Mouse (Mus musculus): ENCODE data around the gene Dst.
"Not testable (repeated sequence)": the region's sequence is repeated elsewhere in the genome, so short reads cannot be mapped to it uniquely, and the experiment has no call there.

Gene Dst

DNA sequence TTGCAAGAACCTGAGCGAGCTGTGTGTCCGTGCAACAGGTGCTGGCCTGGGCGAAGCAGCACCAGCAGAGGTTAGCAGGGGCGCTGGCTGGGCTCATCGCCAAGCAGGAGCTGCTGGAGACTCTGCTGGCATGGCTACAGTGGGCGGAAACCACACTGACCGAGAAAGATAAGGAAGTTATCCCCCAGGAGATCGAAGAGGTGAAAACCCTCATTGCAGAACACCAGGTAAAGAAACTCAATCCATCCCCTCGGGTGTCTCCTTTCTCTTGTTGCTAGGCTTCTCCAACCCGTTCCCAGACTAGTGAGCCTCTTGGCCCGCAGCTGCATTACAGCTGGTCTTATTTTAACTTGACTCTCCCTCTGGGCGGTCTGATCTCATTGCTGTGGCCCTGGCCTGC is 382.3 kb downstream of the Dst start:
- DNase-seq (ENCODE audit: low spot score): no peak

DNA sequence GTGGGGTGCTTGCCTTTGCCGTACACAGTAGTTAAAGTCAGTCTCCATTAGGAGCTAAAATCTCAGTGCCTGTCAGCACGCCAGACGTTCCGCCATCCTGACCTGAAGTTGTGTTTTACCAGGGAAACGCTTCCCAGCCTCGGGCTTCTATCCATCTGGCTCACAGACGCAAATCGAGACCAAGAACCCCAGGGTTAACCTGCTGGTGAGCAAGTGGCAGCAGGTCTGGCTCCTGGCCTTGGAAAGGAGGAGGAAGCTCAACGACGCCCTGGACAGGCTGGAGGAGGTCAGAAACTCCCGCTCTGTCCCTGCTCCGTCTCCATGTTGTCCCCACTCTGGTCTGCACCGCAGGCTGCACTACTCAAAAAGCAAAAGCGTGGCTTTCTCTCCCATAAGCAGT is 385.2 kb downstream of the Dst start:
- DNase-seq (ENCODE audit: low spot score): no peak

DNA sequence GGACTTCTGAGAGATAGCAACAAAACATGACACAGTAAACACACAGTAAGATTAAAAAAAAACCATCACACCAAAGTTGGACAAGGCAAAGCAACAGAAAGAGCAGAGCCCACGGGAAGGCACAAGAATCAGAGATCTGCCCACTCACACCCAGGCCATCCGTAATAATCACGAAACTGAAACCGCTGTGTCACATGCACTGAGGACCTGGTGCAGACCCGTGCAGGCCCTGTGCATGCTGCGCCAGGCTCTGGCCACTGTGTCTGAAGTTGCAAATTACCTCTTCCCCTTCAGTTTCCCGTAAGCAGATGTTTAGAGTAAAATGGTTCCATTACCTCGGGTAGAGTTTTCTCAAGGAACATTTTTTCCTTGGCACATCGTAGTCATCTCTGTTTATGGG is 389.6 kb downstream of the Dst start:
- no peak for DNase-seq (ENCODE audit: low spot score)

DNA sequence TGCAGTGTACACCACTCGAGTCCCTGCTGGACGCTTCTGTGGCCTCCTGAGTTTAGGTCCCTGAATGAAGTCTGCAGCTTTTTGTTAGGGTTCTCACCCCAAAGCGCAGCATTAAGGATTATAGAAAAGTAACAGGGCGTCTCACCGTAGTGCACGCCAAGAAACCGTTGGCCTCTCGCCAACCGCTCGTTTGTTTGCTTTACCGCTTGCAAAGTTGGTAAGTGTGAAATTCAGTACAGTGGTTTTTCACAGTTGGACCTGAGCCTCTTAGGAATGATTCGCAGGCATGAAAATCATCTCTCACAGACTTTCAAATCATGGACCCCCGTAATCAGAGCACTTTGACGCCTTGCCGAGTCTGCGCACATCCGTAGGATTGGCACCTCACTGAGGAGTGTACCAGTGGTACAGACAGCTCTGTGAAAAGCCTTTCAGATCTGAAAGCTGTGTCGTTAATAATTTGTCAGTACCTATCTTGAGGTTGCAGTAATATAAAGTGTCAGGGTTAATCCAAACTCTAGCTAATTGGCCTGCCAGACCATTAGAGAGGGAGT is 390.7 kb downstream of the Dst start:
- DNase-seq (ENCODE audit: low spot score): peak; percentile 22

DNA sequence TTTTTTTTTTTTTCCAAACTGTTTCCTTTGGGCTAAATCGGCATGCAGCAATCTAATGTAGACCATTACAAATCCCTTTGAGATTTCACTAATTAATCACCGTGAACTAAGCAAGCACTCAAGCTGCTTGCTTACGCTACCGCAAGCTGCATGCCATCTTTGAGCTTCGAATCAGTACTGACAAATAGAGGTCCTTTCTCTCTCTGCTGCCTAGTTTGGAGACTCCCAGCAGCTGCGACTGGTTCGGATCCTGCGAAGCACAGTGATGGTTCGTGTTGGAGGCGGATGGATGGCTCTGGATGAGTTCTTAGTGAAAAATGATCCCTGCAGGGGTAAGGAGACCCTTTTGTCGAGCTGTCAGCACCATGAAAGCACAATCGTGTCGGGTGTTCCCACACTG is 391.5 kb downstream of the Dst start:
- DNase-seq (ENCODE audit: low spot score): no peak

DNA sequence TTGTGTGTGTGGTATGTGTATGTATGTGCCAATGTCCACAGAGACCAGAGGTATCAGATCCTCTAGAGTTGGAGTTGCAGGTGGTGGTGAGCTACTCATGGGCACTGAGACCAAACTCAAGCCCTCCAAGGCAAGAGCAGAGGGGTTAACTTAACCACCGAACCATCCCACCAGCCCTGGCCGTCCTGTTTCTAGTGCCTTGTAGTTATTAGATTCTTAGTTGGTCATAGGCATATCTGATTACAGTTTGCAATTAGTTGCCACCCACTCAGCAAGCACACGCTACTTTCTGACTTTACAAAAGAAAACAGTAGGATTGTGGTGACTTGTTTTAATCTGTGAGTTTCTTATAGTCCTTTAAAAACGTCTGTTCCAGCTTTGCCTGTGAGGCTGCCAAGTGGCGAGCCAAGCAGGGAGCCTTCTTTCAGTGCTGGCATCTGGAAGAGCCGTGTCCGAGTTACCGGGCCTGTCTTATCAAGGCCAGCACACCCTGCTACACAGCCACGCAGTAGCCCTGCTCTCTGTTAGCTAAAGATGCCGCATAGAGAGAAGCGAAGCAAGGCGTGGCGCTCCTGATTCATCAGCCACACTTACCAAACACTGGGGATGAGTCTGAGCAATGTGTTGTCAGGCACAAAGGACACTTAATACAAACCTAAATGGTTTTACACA is 392.4 kb downstream of the Dst start:
- DNase-seq (ENCODE audit: low spot score): no peak

DNA sequence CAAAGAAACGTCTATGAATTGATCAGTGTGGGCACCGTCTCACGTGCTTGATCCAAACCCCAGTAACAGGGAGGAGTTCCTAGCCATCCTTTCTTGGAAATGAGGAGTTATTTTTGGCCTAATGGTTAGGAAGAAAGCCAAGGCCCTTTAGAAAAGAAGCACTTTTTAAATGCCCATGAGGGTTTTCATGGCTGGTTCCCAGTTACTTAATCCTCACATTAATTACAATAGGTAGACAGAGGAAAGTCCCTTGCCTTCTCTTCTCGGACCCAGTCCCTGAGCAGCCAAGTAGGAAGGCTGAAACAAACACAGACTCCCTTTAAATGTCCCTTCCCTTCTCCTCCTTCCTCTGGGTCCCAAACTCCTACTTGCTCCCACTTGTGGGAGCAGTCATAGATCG is 396.2 kb downstream of the Dst start:
- no peak for DNase-seq (ENCODE audit: low spot score)

DNA sequence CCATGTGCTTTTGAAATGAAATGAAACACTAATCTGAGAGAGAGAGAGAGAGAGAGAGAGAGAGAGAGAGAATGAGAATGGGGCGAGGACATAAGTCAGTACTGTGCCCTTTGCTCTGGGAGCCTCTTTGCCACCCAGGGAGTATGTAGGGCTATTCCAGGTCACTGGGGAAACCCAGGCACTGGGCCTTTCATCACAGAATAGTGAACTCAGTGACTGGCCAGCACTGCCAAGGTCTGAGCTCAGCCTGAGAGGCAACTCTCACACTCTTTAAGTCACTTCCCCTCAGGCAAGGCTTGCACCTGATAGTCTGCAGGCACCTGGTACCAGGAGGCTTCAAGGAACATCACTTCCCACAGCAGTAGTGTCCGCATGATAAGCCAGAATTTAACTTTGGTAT is 398.7 kb downstream of the Dst start:
- DNase-seq (ENCODE audit: low spot score): no peak

DNA sequence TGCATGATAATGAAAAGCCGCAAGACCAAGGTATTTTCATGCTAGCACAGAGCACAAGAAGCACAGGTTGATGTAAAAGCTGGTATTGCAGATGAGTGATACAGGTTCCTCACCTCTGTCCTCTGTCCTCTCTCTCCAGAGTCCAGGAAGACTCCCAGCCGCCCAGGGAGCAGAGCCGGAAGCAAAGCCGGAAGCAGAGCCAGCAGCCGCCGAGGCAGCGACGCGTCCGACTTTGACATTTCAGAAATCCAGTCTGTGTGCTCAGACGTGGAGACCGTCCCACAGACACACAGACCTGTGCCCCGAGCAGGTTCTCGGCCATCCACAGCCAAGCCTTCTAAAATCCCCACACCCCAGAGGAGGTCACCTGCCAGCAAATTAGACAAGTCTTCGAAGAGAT is 399.2 kb downstream of the Dst start:
- no peak for DNase-seq (ENCODE audit: low spot score)

DNA sequence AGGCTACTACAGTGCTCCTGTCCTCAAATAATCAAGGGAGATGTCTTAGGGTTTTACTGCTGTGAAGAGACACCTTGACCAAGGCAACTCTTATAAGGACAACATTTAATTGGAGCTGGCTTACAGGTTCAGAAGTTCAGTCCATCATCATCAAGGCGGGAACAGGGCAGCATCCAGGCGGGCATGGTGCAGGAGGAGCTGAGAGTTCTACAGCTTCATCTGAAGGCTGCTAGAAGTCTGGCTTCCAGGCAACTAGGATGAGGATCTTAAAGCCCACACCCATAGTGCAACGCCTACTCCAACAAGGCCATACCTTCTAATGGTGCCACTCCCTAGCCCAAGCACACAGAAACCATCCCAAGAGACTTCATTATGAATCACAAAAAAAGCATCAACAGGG is 400.8 kb downstream of the Dst start:
- not testable (repeated sequence) for DNase-seq (ENCODE audit: low spot score)

DNA sequence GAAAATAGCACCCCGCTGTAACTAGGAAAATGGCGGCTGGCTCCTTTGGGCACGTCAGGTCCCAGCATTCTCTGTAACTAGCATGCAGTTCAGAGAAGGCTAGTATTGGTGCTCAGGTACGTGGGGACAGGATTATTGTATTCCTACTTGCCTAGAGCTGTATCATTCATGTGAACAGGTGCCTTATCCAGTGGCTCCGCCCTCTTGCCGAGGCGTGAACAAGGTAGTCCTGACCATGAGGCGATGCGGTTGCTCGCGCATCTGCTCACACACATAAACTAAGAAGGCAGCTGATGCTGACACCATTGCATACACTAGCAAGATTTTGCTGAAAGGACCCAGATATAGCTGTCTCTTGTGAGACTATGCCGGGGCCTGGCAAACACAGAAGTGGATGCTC is 401.4 kb downstream of the Dst start:
- no peak for DNase-seq (ENCODE audit: low spot score)

DNA sequence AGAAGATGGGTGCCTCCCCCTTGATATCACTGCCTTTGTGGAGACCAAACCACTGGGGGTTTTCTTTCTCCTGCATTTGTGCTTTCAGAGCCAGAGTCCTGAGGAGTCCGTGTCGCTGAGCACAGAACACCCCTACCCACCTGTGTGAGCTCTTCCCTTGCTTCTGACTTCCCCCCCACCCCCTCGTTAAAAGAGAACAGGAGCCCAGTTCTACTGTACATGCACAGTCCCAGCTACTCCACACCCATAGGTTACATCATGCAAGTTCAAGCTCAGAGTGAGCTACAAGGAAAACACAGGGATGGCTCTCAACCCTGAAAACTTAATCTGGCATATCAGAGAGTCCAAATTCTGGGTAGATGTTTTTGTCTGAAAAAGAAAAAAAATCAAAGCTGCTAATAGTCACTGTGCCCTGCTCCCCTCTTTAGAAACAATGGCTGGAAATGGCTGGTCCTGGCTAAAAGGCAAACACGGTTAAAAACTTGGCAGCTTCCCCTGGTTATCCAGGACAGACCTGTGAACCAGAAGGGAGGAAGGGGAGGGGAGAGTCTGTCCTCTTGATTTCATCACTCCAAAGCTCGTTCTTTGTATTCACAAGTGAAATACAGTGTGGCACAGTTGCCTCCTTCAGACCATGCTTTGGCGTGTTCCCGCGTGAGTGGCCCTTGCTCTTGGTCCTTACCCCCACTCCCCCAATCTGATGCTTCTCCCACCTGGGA is 402.7 kb downstream of the Dst start:
- DNase-seq (ENCODE audit: low spot score): no peak

DNA sequence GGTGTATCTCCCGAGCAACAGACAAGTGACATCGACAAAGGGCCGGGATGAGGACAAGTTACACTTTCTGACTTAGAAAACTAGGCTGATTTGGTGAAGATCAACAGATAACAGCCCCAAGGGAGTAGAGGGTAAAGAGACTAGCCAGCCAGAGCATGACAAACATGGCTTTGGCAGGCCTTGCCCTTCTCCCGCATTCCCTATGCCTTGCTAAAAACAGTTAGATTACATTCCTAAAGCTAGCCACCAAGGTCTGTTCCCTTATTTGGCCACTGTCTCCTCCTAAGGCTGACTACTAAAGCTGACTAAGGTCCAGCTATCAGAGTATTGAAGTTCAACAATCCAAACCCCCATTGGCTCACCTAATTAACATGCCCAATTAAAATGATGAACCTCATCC is 404.8 kb downstream of the Dst start:
- DNase-seq (ENCODE audit: low spot score): no peak

DNA sequence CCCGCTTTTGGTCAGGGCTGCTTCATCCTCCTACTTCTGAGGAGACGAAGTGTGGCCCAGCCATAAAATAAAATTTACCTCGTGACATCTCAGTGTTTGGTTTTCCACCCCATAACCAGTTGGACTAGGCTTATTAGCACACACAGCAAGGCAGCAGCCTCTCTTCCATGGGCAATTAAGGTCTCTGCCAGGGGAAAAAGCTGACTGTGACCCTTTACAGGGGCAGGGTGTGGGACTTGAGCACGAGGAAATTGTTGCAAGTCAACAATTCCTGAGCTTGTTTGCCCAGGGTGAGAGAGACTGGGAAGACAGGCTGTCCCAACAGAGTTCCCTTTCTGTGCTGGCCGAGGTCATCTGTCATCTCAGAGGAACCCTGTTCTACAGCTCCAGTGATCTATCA is 407.4 kb downstream of the Dst start:
- DNase-seq (ENCODE audit: low spot score): no peak

DNA sequence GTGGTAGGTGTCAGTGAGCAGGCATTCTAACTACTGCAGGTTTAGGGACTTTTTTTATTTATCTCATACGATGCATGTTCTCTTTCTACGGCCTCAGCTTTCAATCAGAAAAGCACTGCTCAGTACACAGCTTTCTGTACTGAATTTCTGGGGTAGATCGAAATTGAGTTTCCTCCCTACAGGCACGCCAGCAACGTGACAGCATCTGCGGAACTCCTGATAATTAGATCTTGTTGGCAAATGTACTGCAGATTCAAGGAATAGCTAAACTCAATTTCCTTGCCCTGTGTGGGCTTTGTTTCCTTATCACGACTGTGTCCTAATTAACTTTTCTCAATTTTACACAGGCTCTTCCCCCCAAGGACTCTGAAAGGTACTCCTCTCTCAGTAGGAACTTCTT is 416.2 kb downstream of the Dst start:
- no peak for DNase-seq (ENCODE audit: low spot score)

DNA sequence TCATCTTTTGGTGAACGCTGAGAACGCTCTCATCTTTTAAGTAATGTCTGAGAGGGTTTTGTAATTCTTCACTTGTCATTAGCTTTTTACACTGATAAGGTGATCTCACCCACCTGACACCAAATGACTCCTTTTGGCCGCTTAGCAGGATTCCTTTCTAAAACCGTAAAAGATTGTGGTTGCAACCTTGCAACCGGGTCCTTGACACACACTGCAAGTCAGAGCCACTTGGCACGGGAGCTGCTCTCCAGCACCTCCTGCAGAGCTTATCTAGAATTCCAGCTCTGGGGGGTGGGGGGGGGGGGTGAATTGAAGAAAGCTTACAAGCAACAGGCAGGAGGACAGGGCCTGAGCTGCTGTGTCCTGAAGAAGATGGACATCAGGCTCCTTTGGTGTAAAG is 420.6 kb downstream of the Dst start:
- DNase-seq (ENCODE audit: low spot score): no peak

DNA sequence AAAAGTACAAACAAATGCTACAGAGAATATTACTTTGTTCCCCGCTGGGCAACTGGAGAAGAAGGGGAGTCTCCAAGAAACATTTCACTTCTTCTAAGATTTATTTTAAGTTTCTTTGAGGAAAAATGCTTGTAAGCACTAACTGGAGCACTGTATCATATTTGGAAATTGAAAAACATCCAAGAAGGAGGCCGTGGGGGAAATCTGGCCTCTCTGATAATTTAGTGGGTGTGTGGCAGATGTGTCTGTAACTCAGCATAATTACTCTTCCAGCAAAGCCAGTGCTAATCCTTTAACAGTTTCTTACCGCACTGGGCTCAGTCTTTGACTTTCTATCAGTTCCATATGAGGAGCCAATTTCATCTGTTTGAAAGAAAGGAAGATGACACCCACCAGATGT is 423.7 kb downstream of the Dst start:
- peak; percentile 15 for DNase-seq (ENCODE audit: low spot score)
